Mouse (Mus musculus) midbrain, embryonic 16.5 days (tissue): Measurements from ENCODE around the gene Dlgap5. TPM values are rescaled to one million over a fixed set of nuclear protein-coding genes. Genes with fewer than 3 reads are reported as not detected.

ENCODE experiments used
- ATAC-seq: fragments of 200-750 bp; cut with Nextera tagmentation; 2 replicates; pipeline ENCODE4 v1.8.0; 2017; ENCODE audit warnings: moderate TSS enrichment
- H3K27ac ChIP-seq: fragments of 300-500 bp; sonication (generic); 2 replicates; pipeline ENCODE4 v1.5.1; 2014; ENCODE audit warnings: mild to moderate bottlenecking, low read length, mixed read lengths
- H3K27me3 ChIP-seq: fragments of 300-500 bp; sonication (generic); 2 replicates; pipeline ENCODE4 v1.6.1; 2014; ENCODE audit warnings: low read depth, low read length, mixed read lengths; ENCODE audit not compliant: control insufficient read depth, insufficient read depth
- H3K36me3 ChIP-seq: fragments of 300-500 bp; sonication (generic); 2 replicates; pipeline ENCODE4 v1.6.1; 2014; ENCODE audit warnings: mild to moderate bottlenecking, low read length, moderate library complexity, mixed read lengths; ENCODE audit not compliant: control insufficient read depth, insufficient read depth
- H3K4me1 ChIP-seq: fragments of 300-500 bp; sonication (generic); 2 replicates; pipeline ENCODE4 v1.6.1; 2014; ENCODE audit warnings: mild to moderate bottlenecking, low read length, mixed read lengths; ENCODE audit not compliant: control insufficient read depth, insufficient read depth
- H3K4me2 ChIP-seq: fragments of 300-500 bp; sonication (generic); 2 replicates; pipeline ENCODE4 v1.6.1; 2014; ENCODE audit warnings: mild to moderate bottlenecking, low read length, mixed read lengths
- H3K4me3 ChIP-seq: fragments of 300-500 bp; sonication (generic); 2 replicates; pipeline ENCODE4 v1.5.1; 2014; ENCODE audit warnings: low read depth, mild to moderate bottlenecking, low read length, moderate library complexity, mixed read lengths
- H3K9ac ChIP-seq: fragments of 300-500 bp; sonication (generic); 2 replicates; pipeline ENCODE4 v1.6.1; 2014; ENCODE audit warnings: low read depth, low read length, mixed read lengths
- H3K9me3 ChIP-seq: fragments of 300-500 bp; sonication (generic); replicated peaks from 2 replicates; pipeline ENCODE4 v1.6.1; 2014; ENCODE audit warnings: mild to moderate bottlenecking, low read length, mixed read lengths; ENCODE audit not compliant: control insufficient read depth, poor library complexity, severe bottlenecking
- WGBS: fragments of 180-500 bp; shearing (Covaris S2); extraction: QIAGEN DNeasy Blood & Tissue Kit; methylation state at CpG from one replicate; pipeline ENCODE4 v1.1.7; 2014; 5-methylcytosine and 5-hydroxymethylcytosine counted together
- polyA plus RNA-seq: library from polyadenylated mRNA; unstranded; fragments of >200 nt; fragmentation: Nextera tagmentation; extraction: Ambion mirVana; gene quantifications from 2 replicates; pipeline ENCODE4 v1.2.1, GENCODE M21; 2015

The Dlgap5 gene
- polyA plus RNA-seq, 1 experiment from 2014 or later: 3.8 TPM

DNA sequence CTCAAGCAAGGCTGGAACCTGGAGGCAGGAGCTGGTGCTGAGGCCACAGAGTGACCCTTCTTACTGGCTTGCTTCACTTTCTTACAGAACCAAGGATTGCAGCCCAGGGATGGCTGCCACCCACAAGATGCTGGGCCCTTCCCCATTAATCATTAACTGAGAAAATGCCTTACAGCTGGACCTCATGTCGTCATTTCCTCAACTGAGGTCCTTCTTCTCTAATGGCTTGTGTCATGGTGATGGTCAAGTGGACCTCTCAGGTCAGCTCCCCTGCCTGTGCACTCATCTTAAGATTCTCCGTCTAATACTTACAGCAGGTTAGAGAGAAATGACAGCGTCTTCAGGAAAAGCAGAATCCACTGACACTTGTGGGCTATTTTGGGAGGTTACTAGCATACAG lies 861 bp downstream of the Dlgap5 start:
- Histone ChIP-seq H3K4me2 (peak overlapping the region; percentile 67), H3K36me3 (no peaks in the 10 kb centered on the region), H3K4me1 (peaks cover 7% of the 10 kb centered on the region), H3K4me3 (peak overlapping the region; percentile 36; the same call in 1 of the 2 replicates), H3K9me3 (no peaks in the 10 kb centered on the region), H3K27me3 (no peaks in the 10 kb centered on the region), H3K9ac (no peak overlapping the region), H3K27ac (no peak overlapping the region)
- WGBS: 42% methylated on average over 3 of the region's 3 CpGs
- peak; percentile 15 for ATAC-seq

GRCm38 (mm10) chr14:47406000-47406399 lies 12.2 kb downstream of the Dlgap5 start:
- no peak overlapping the region for H3K4me3 ChIP-seq
- H3K9me3 ChIP-seq: no peaks in the 10 kb centered on the region
- H3K36me3 ChIP-seq: no peaks in the 10 kb centered on the region
- 88% methylated on average over 9 of the region's 9 CpGs for WGBS
- H3K27ac ChIP-seq: no peak overlapping the region
- no peak overlapping the region for H3K9ac ChIP-seq
- H3K27me3 ChIP-seq: no peaks in the 10 kb centered on the region
- H3K4me2 ChIP-seq: no peak overlapping the region
- H3K4me1 ChIP-seq: no peaks in the 10 kb centered on the region
- ATAC-seq: no peak

- no peak overlapping the region for H3K9ac ChIP-seq
- no peak for ATAC-seq
- H3K4me1 ChIP-seq: no peaks in the 10 kb centered on the region
- no peak overlapping the region for H3K4me2 ChIP-seq
- H3K4me3 ChIP-seq: no peak overlapping the region
- no peaks in the 10 kb centered on the region for H3K36me3 ChIP-seq
- H3K27ac ChIP-seq: no peak overlapping the region
- WGBS: 94% methylated on average over 8 of the region's 8 CpGs
- no peaks in the 10 kb centered on the region for H3K27me3 ChIP-seq
- H3K9me3 ChIP-seq: no peaks in the 10 kb centered on the region
Observed at GRCm38 (mm10) chr14:47402735-47403134, 15.5 kb downstream of the Dlgap5 start.

DNA sequence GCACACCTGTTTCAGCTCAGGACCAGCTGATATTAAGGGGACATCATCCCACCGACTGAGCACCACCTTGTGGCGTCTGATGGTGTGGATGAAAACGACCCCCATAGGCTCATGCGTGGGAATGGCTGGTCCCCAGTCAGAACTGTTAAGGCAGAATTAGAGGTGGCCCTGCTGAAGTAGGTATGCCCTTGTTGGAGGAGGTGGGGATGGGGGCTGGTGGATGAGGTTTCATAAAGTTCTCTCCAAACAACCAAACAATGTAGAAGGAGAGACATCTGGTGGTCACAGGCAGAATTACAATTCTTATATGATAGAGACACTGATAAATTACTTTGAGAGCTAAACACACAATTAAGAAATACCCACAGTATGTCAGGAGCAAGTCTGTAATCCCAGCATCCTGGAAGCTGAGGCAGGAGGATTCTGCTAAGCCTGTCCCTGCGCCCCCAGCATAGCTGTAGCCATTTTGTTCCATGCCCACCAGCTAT lies 22.0 kb downstream of the Dlgap5 start:
- H3K4me1 ChIP-seq: no peaks in the 10 kb centered on the region
- no peaks in the 10 kb centered on the region for H3K36me3 ChIP-seq
- H3K4me2 ChIP-seq: no peak overlapping the region
- no peak overlapping the region for H3K9ac ChIP-seq
- ATAC-seq: peak; percentile 87
- 60% methylated on average over 5 of the region's 5 CpGs for WGBS
- no peaks in the 10 kb centered on the region for H3K9me3 ChIP-seq
- H3K27ac ChIP-seq: no peak overlapping the region
- no peak overlapping the region for H3K4me3 ChIP-seq
- H3K27me3 ChIP-seq: no peaks in the 10 kb centered on the region

DNA sequence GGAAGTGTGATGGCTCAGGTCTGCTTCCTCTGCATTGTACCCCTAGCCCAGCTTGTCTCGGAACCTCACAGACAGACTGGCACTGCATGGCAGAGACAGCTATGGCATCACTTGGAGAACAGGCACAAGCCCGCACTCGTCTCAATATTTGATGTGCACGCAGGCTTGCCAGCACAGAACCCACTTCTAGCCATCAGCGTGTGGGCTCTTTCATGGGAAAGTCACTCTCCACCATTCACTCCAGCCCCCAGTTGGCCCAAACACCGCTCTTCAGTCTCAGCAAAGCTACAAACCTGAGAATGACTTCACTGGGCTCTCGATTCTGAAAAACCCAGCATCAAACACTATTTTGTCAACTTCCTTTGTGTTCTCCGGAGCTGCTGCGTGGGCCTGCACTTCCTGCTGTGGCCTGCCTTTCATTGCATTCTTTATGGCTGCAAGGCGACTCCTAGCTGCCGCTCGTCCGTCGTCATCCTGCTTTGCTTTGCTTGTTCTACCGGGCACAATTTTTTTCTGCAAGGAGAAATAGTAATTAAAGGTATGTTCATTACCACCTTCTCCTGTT lies 22.7 kb downstream of the Dlgap5 start:
- Histone ChIP-seq H3K4me3 (no peak overlapping the region), H3K4me1 (no peaks in the 10 kb centered on the region), H3K4me2 (no peak overlapping the region), H3K9me3 (no peaks in the 10 kb centered on the region), H3K27me3 (no peaks in the 10 kb centered on the region), H3K9ac (no peak overlapping the region), H3K36me3 (no peaks in the 10 kb centered on the region), H3K27ac (no peak overlapping the region)
- ATAC-seq: peak; percentile 54; the same call in 1 of the 2 replicates
- WGBS: 60% methylated on average over 15 of the region's 15 CpGs

DNA sequence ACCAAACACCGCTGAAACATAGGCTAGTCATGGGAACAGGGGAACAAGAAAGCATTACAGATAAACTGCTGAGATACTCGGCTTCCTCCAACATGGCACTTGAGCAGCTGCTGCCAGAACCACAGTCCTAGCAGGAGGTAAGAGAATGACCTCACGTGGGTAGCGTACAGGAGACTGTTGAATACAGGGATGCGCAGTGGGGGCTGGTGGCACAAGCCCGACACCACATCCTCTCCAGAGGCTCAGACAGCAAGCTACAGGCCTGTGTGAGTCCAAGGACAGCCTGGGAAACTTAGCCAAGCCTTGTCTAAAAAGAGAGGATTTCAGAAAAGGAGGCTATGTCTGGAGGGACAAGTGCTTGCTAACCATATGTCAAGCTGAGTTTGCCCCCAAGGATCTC lies 23.2 kb downstream of the Dlgap5 start:
- Histone ChIP-seq H3K4me2 (no peak overlapping the region), H3K36me3 (no peaks in the 10 kb centered on the region), H3K9me3 (no peaks in the 10 kb centered on the region), H3K4me1 (no peaks in the 10 kb centered on the region), H3K27me3 (no peaks in the 10 kb centered on the region), H3K4me3 (no peak overlapping the region), H3K9ac (no peak overlapping the region), H3K27ac (no peak overlapping the region)
- no peak for ATAC-seq
- 90% methylated on average over 6 of the region's 6 CpGs for WGBS

GRCm38 (mm10) chr14:47393354-47394094 lies 24.7 kb downstream of the Dlgap5 start:
- no peak overlapping the region for H3K4me2 ChIP-seq
- 96% methylated on average over 10 of the region's 10 CpGs for WGBS
- H3K9me3 ChIP-seq: no peaks in the 10 kb centered on the region
- no peak overlapping the region for H3K27ac ChIP-seq
- no peak overlapping the region for H3K9ac ChIP-seq
- H3K27me3 ChIP-seq: no peaks in the 10 kb centered on the region
- no peak for ATAC-seq
- H3K36me3 ChIP-seq: 0 out of 2 replicates have a peak, but pooled peaks cover 2% of the 10 kb centered on the region
- H3K4me3 ChIP-seq: no peak overlapping the region
- H3K4me1 ChIP-seq: no peaks in the 10 kb centered on the region

DNA sequence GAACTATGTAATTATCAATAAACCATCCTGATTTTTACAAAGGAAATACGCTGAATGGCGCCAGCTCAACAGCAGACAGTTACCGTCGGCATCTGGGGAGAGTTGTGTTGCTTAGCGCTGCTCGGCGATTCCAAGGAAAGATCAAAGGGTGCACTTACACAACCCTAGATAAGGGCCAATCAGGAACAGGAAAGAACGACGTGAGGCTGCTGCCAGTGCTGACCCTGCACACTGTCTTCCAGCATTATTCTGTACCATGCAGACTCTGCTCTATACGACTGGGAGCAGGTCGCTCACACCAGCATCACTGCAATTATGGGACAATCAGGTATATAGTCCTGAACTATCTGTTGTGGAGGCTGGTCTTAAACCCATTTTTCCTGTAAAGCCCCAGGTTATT lies 32.1 kb downstream of the Dlgap5 start:
- H3K27ac ChIP-seq: no peak overlapping the region
- ATAC-seq: no peak
- no peaks in the 10 kb centered on the region for H3K27me3 ChIP-seq
- H3K4me2 ChIP-seq: no peak overlapping the region
- 84% methylated on average over 11 of the region's 11 CpGs for WGBS
- no peaks in the 10 kb centered on the region for H3K9me3 ChIP-seq
- H3K4me3 ChIP-seq: no peak overlapping the region
- H3K9ac ChIP-seq: no peak overlapping the region
- H3K36me3 ChIP-seq: 0 out of 2 replicates have a peak, but pooled peaks cover 2% of the 10 kb centered on the region
- no peaks in the 10 kb centered on the region for H3K4me1 ChIP-seq

DNA sequence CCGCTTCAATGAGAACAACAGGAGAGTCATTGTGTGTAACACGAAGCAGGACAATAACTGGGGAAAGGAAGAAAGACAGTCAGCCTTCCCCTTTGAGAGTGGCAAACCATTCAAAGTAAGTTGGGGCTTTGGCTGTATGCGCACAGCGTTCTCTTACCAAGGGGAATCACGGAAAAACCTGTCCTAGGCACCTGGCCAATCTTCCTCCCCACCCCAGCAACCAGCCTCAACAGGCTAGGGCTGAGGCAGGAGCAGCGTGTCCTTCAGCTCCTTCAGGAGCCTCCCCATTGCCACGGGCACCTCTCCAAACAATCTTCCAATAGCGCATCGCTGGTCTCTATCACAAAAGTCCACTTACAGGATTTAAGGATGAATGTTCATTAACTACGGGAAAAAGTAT lies 33.6 kb downstream of the Dlgap5 start:
- 84% methylated on average over 10 of the region's 10 CpGs for WGBS

More for the DNA sequence above, 33.6 kb downstream of the Dlgap5 start:
- 0 out of 2 replicates have a peak, but pooled peaks cover 2% of the 10 kb centered on the region for H3K36me3 ChIP-seq
- ATAC-seq: no peak
- H3K4me3 ChIP-seq: no peak overlapping the region
- H3K9me3 ChIP-seq: no peaks in the 10 kb centered on the region
- no peaks in the 10 kb centered on the region for H3K27me3 ChIP-seq
- H3K4me2 ChIP-seq: no peak overlapping the region
- no peak overlapping the region for H3K9ac ChIP-seq
- H3K27ac ChIP-seq: no peak overlapping the region
- no peaks in the 10 kb centered on the region for H3K4me1 ChIP-seq
